Mouse (Mus musculus): Measurements from ENCODE around the gene Slc8a1.

- no peak for TF ChIP-seq CTCF (IDR thresholded peaks at IDR 0.05; ENCODE audit: low read depth)
- no peak for TF ChIP-seq EP300 (IDR thresholded peaks at IDR 0.05; ENCODE audit: low read depth)
These were observed 264.8 kb downstream of the Slc8a1 start for GRCm38 (mm10) chr17:81473363-81473762.

Data from heart, postnatal 0 days (tissue).